8 mouse cellular contexts compared by ENCODE assay signal in genomic region chr9:50746214-50746677, GRCm38 (mm10). TPM values are rescaled to one million over a fixed set of nuclear protein-coding genes. Genes with fewer than 3 reads are reported as not detected.
A peak's percentile ranks its signal among the peaks of the same experiment; 100 is the strongest.
DNase-seq lines count a peak whose midpoint lies in the region; ATAC-seq and TF ChIP-seq lines count a peak whose summit lies in the region.

Gene 2310030G06Rik, minus strand, starts transcription at chr9:50746536.

- H3K9ac ChIP-seq in kidney, postnatal 0 days (ENCODE audit: low read depth, low read length): peak within 1 kb of the TSS; percentile 32

- WGBS in kidney, postnatal 0 days: under 1% methylated on average over 19 of the region's 19 CpGs

- H3K27me3 ChIP-seq in kidney, postnatal 0 days (ENCODE audit: insufficient read depth, low read length): no peaks in the 10 kb centered on the region

- intact Hi-C loops in left cerebral cortex, postnatal 10 days (cut with DNase I): no loop called here

- no peaks in the 10 kb centered on the region for H3K9me3 ChIP-seq in kidney, postnatal 0 days (replicated peaks; ENCODE audit: low read length)

- peak within 1 kb of the TSS; percentile 68 for H3K4me2 ChIP-seq in kidney, postnatal 0 days (ENCODE audit: low read length)

- H3K36me3 ChIP-seq in kidney, postnatal 0 days (ENCODE audit: insufficient read depth, low read length): no peaks in the 10 kb centered on the region

- peak; percentile 49 to 83 for DNase-seq in adrenal gland, adult (ENCODE audit: inconsistent age in 2 of 2, low spot score in 1 of 2)
- DNase-seq in adrenal gland, adult 8-10 months: no peak
- peak; percentile 52 for DNase-seq in WW6 (ENCODE audit: low read depth, low spot score)
- DNase-seq in forelimb bud, embryonic 11.5 days (ENCODE audit: low read depth, low spot score): peak; percentile 56
- peak; percentile 84 for DNase-seq in kidney, postnatal 0 days (ENCODE audit: low spot score)
- DNase-seq in lung, postnatal 25 days (ENCODE audit: low spot score): peak; percentile 82
- peak; percentile 84 for DNase-seq in yolk sac, embryonic 10.5 days (ENCODE audit: low spot score)
- no peak for DNase-seq in left cerebral cortex, postnatal 10 days (ENCODE audit: extremely low spot score in 1 of 2, low spot score in 2 of 2)

- peak within 1 kb of the TSS; percentile 89 for H3K27ac ChIP-seq in kidney, postnatal 0 days

- peak within 1 kb of the TSS; percentile 48 for H3K4me3 ChIP-seq in kidney, postnatal 0 days (replicated peaks; ENCODE audit: low read depth, low read length)

- TF ChIP-seq CTCF in kidney, postnatal 0 days (IDR thresholded peaks at IDR 0.05; ENCODE audit: low read depth): peak; percentile 58

- 0 out of 2 replicates have a peak, but pooled peaks cover under 1% of the 10 kb centered on the region for H3K4me1 ChIP-seq in kidney, postnatal 0 days (replicated peaks; ENCODE audit: insufficient read depth, low read length)

- ATAC-seq in kidney, postnatal 0 days (replicated peaks; ENCODE audit: low FRiP score, low read depth): peak; percentile 84

RNA-seq across cellular contexts. Expression of gene 2310030G06Rik, which starts in this region (rescaled TPM):
- total RNA-seq in adrenal gland, adult 8-10 months (2022): 1 to 10 TPM; 6.6 to 9.3 (median 7.9) TPM
- 26.8 and 27.1 TPM in 2 replicates for polyA plus RNA-seq in kidney, postnatal 0 days (2015; fragmentation: Nextera tagmentation; extraction: Ambion mirVana)
- total RNA-seq in left cerebral cortex, postnatal 10 days (2021): 1 to 10 TPM; 2.0 to 2.7 TPM

Comparison
In these comparisons a context has a peak if more than half of its experiments do, and no peak if none do; other contexts are left out.
1. DNase-seq: peak in adrenal gland, adult (2 of 2), WW6 (single experiment), forelimb bud, embryonic 11.5 days (single experiment), kidney, postnatal 0 days (single experiment), lung, postnatal 25 days (single experiment) and yolk sac, embryonic 10.5 days (single experiment); none in adrenal gland, adult 8-10 months (single experiment) and left cerebral cortex, postnatal 10 days (0 of 2).